Mouse (Mus musculus) spleen, postnatal 4 days (tissue): Measurements from ENCODE around the gene Gm14406.
"Not testable (repeated sequence)": the region's sequence is repeated elsewhere in the genome, so short reads cannot be mapped to it uniquely, and the experiment has no call there.

ENCODE experiments used
- DNase-seq, 2 experiments: peaks; one replicate each; pipeline ENCODE4 v3.0.0; 2022; ENCODE audit warnings: low spot score in 2 of 2

Gm14406 gene

GRCm38 (mm10) chr2:177577998-177578397 is at the start of gene Gm14406:
Gm14406 (minus strand) TSS chr2:177578210.
- not testable (repeated sequence) for DNase-seq

GRCm38 (mm10) chr2:177575141-177575540 is 2.9 kb downstream of the Gm14406 start:
- DNase-seq: not testable (repeated sequence)

- not testable (repeated sequence) for DNase-seq
Measured at GRCm38 (mm10) chr2:177559365-177559764, 18.6 kb downstream of the Gm14406 start.

GRCm38 (mm10) chr2:177555261-177555660 is 22.7 kb downstream of the Gm14406 start:
- DNase-seq: peak in 1 of 2 experiments; percentile 58

GRCm38 (mm10) chr2:177537717-177538116 is 40.3 kb downstream of the Gm14406 start:
- DNase-seq: peak in 1 of 2 experiments; percentile 56

- peak in 1 of 2 experiments; percentile 66 for DNase-seq
Measured at GRCm38 (mm10) chr2:177537141-177537540, 40.9 kb downstream of the Gm14406 start.

- DNase-seq: peak in 1 of 2 experiments; percentile 73
Measured at GRCm38 (mm10) chr2:177535876-177536275, 42.1 kb downstream of the Gm14406 start.

- peak in 1 of 2 experiments; percentile 73 for DNase-seq
Measured at GRCm38 (mm10) chr2:177524171-177524570, 53.8 kb downstream of the Gm14406 start.

GRCm38 (mm10) chr2:177523674-177524073 is 54.3 kb downstream of the Gm14406 start:
- DNase-seq: peak in 1 of 2 experiments; percentile 61

- DNase-seq: peak; percentile 37 to 75
Measured at GRCm38 (mm10) chr2:177523061-177523460, 54.9 kb downstream of the Gm14406 start.

- peak in 1 of 2 experiments; percentile 63 for DNase-seq
Measured at GRCm38 (mm10) chr2:177520035-177520434, 58.0 kb downstream of the Gm14406 start.
